Mouse (Mus musculus): ENCODE data around the gene Map2k5.

DNA sequence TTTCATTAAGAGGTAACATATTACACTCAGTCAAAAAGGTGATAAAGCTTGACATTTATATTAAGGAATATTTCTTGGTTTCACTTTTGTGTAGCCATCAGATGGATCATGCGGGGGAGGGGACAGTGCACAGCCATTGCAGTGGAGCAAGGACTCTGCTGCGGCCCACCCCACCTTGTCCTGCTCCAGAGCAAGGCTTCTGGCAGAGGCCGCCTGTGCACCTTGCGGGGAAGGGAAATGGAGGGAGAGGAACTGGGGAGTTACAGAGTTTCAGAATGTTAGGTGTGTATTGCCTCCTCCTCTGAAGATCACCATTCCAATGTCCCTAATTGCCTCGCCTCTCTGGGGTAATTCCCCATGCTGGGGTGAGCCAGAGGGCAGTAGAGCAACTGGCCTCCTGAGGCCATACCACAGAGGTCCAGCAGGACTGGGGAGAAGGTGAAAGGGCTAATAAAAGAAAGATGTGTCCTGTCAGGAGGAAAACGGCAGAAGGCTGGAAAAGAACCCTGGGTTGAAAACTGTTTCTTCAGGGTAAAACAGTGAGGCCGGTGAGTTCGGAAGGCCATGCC lies 181.5 kb downstream of the Map2k5 start:
- TF ChIP-seq POLR2A (IDR thresholded peaks at IDR 0.05; ENCODE audit: control insufficient read depth, extremely low read depth, insufficient read depth, low read length, poor library complexity) (no peak), CTCF (IDR thresholded peaks at IDR 0.05; ENCODE audit: borderline replicate concordance, control insufficient read depth, extremely low read depth, insufficient read depth, low read length, poor library complexity) (no peak)

Data from thymus, adult 2 months (tissue).